Mouse (Mus musculus): Measurements from ENCODE around the gene Ddb2. TPM values are rescaled to one million over a fixed set of nuclear protein-coding genes. Genes with fewer than 3 reads are reported as not detected.

The Ddb2 gene
- polyA plus RNA-seq, 1 experiment = 2.0 TPM

- H3ac ChIP-seq (ENCODE audit: control insufficient read depth, insufficient read length) = peak overlapping the region; percentile 42
- H3K27me3 ChIP-seq (ENCODE audit: control insufficient read depth, insufficient read depth, insufficient read length) = no peaks in the 10 kb centered on the region
- H3K36me3 ChIP-seq (ENCODE audit: control insufficient read depth, insufficient read depth) = peaks cover 5% of the 10 kb centered on the region
- TF ChIP-seq POLR2A (IDR thresholded peaks at IDR 0.05; ENCODE audit: insufficient read length, low read depth) (peak; percentile 26), MAX (IDR thresholded peaks at IDR 0.05; ENCODE audit: low read depth) (no peak)
- peaks cover 15% of the 10 kb centered on the region for H3K79me2 ChIP-seq (ENCODE audit: control insufficient read depth, insufficient read depth)
- peak overlapping the region; percentile 89 for H3K4me3 ChIP-seq
- H3K4me2 ChIP-seq (ENCODE audit: low read depth) = peak overlapping the region; percentile 90
Measured at GRCm38 (mm10) chr2:91257126-91257980, 20.6 kb upstream of the Ddb2 start.

- H3K4me3 ChIP-seq = peak overlapping the region; percentile 89
- TF ChIP-seq MYOG (IDR thresholded peaks at IDR 0.05; ENCODE audit: control insufficient read depth in 1 of 3, insufficient read depth in 1 of 3, insufficient read length in 2 of 3, low read depth in 2 of 3) = no peak
- TF ChIP-seq E2F4 (IDR thresholded peaks at IDR 0.05; ENCODE audit: insufficient read depth) = no peak
- no peak for TF ChIP-seq USF1 (IDR thresholded peaks at IDR 0.05; ENCODE audit: low read depth)
- TF ChIP-seq MYOD1 (IDR thresholded peaks at IDR 0.05; ENCODE audit: control insufficient read depth in 1 of 3, insufficient read length in 2 of 3, low read depth in 2 of 3) = peak in 1 of 3 experiments; percentile 13
- TF ChIP-seq SRF (IDR thresholded peaks at IDR 0.05; ENCODE audit: control insufficient read depth, insufficient read length, low read depth) = no peak
- no peak for TF ChIP-seq REST (IDR thresholded peaks at IDR 0.05; ENCODE audit: insufficient read depth, insufficient read length)
- peak; percentile 66 for TF ChIP-seq POLR2AphosphoS2 (IDR thresholded peaks at IDR 0.05; ENCODE audit: insufficient read length, low read depth)
- no peak for TF ChIP-seq TCF12 (IDR thresholded peaks at IDR 0.05; ENCODE audit: insufficient read depth, poor library complexity, severe bottlenecking)
- no peak for TF ChIP-seq MAX (IDR thresholded peaks at IDR 0.05; ENCODE audit: low read depth)
- no peak for TF ChIP-seq TCF3 (IDR thresholded peaks at IDR 0.05; ENCODE audit: insufficient read length, low read depth)
- peak; percentile 60 for TF ChIP-seq POLR2A (IDR thresholded peaks at IDR 0.05; ENCODE audit: insufficient read length, low read depth)
- TF ChIP-seq CEBPB (IDR thresholded peaks at IDR 0.05; ENCODE audit: insufficient read depth, poor library complexity, severe bottlenecking) = no peak
- H3K36me3 ChIP-seq (ENCODE audit: control insufficient read depth, insufficient read depth) = peaks cover under 1% of the 10 kb centered on the region
- H3K4me2 ChIP-seq (ENCODE audit: low read depth) = peak overlapping the region; percentile 90
- H3K79me2 ChIP-seq (ENCODE audit: control insufficient read depth, insufficient read depth) = peaks cover 15% of the 10 kb centered on the region
- H3K27me3 ChIP-seq (ENCODE audit: control insufficient read depth, insufficient read depth, insufficient read length) = no peaks in the 10 kb centered on the region
- H3ac ChIP-seq (ENCODE audit: control insufficient read depth, insufficient read length) = peak overlapping the region; percentile 42
Measured at GRCm38 (mm10) chr2:91256256-91257125, 19.7 kb upstream of the Ddb2 start.

GRCm38 (mm10) chr2:91255661-91256150 is 18.9 kb upstream of the Ddb2 start, which contains the start of gene Pacsin3:
Gene Pacsin3, plus strand, starts transcription at chr2:91255954.
- H3ac ChIP-seq (ENCODE audit: control insufficient read depth, insufficient read length) = peak within 1 kb of the TSS; percentile 42
- peak within 1 kb of the TSS; percentile 89 for H3K4me3 ChIP-seq
- H3K36me3 ChIP-seq (ENCODE audit: control insufficient read depth, insufficient read depth) = no peaks in the 10 kb centered on the region
- TF ChIP-seq REST (IDR thresholded peaks at IDR 0.05; ENCODE audit: insufficient read depth, insufficient read length) (no peak), MYOG (IDR thresholded peaks at IDR 0.05; ENCODE audit: control insufficient read depth in 1 of 3, insufficient read depth in 1 of 3, insufficient read length in 2 of 3, low read depth in 2 of 3) (peak in 1 of 3 experiments; percentile 35), E2F4 (IDR thresholded peaks at IDR 0.05; ENCODE audit: insufficient read depth) (no peak)
- H3K27me3 ChIP-seq (ENCODE audit: control insufficient read depth, insufficient read depth, insufficient read length) = no peaks in the 10 kb centered on the region
- H3K79me2 ChIP-seq (ENCODE audit: control insufficient read depth, insufficient read depth) = peaks cover 14% of the 10 kb centered on the region
- H3K4me2 ChIP-seq (ENCODE audit: low read depth) = peak within 1 kb of the TSS; percentile 90

GRCm38 (mm10) chr2:91254725-91255380 is 18.1 kb upstream of the Ddb2 start:
- Histone ChIP-seq H3K4me3 (no peak overlapping the region), H3K27me3 (ENCODE audit: control insufficient read depth, insufficient read depth, insufficient read length) (no peaks in the 10 kb centered on the region), H3K4me2 (ENCODE audit: low read depth) (no peak overlapping the region)

More at GRCm38 (mm10) chr2:91254725-91255380, 18.1 kb upstream of the Ddb2 start:
- TF ChIP-seq USF1 (IDR thresholded peaks at IDR 0.05; ENCODE audit: low read depth) (no peak), E2F4 (IDR thresholded peaks at IDR 0.05; ENCODE audit: insufficient read depth) (no peak), CEBPB (IDR thresholded peaks at IDR 0.05; ENCODE audit: insufficient read depth, poor library complexity, severe bottlenecking) (no peak), TCF12 (IDR thresholded peaks at IDR 0.05; ENCODE audit: insufficient read depth, poor library complexity, severe bottlenecking) (no peak), POLR2A (IDR thresholded peaks at IDR 0.05; ENCODE audit: insufficient read length, low read depth) (no peak), POLR2AphosphoS2 (IDR thresholded peaks at IDR 0.05; ENCODE audit: insufficient read length, low read depth) (no peak), MYOG (IDR thresholded peaks at IDR 0.05; ENCODE audit: control insufficient read depth in 1 of 3, insufficient read depth in 1 of 3, insufficient read length in 2 of 3, low read depth in 2 of 3) (no peak), REST (IDR thresholded peaks at IDR 0.05; ENCODE audit: insufficient read depth, insufficient read length) (no peak)
- H3K79me2 ChIP-seq (ENCODE audit: control insufficient read depth, insufficient read depth) = peaks cover 12% of the 10 kb centered on the region
- no peak overlapping the region for H3ac ChIP-seq (ENCODE audit: control insufficient read depth, insufficient read length)
- H3K36me3 ChIP-seq (ENCODE audit: control insufficient read depth, insufficient read depth) = no peaks in the 10 kb centered on the region
